Mouse (Mus musculus): ENCODE data around the gene Hdac7. TPM values are rescaled to one million over a fixed set of nuclear protein-coding genes. Genes with fewer than 3 reads are reported as not detected.

Gene Hdac7
- polyA plus RNA-seq, 1 experiment from 2014 or later: 29.9 TPM

DNA sequence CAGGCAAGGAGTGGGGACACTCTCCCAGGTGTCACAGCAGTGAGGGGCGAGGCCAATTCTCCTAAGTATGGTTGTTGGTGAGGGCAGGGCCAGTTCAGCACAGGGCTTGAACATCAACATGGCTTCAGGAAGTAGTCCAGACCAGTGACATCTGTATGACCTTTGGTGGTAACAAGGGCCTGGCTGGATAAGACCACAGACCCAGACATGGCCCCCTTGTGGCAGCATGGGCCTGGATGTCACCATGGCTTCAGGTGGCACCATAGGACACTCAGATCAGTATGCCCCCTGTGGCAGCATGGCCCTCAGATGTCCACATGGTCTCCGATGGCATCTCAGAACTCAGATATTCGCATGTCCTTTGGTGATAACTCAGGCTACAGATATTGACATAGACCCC, 8.0 kb upstream of the Hdac7 start:
- Histone ChIP-seq H3K4me2 (replicated peaks) (no peak overlapping the region), H3K27ac (replicated peaks) (no peak overlapping the region), H3K27me3 (no peaks in the 10 kb centered on the region; the same call in 1 of the 2 replicates), H3K4me1 (no peaks in the 10 kb centered on the region), H3K9ac (replicated peaks) (no peak overlapping the region), H3K36me3 (no peaks in the 10 kb centered on the region), H3K9me3 (no peaks in the 10 kb centered on the region), H3K4me3 (no peak overlapping the region)
- no peak for ATAC-seq (ENCODE audit: low FRiP score, low read depth)
- WGBS: 98% methylated on average over 3 of the region's 3 CpGs

- H3K27ac ChIP-seq (replicated peaks): no peak overlapping the region
- no peaks in the 10 kb centered on the region for H3K36me3 ChIP-seq
- 85% methylated on average over 5 of the region's 5 CpGs for WGBS
Observed at GRCm38 (mm10) chr15:97851011-97851410, 6.7 kb upstream of the Hdac7 start.

DNA sequence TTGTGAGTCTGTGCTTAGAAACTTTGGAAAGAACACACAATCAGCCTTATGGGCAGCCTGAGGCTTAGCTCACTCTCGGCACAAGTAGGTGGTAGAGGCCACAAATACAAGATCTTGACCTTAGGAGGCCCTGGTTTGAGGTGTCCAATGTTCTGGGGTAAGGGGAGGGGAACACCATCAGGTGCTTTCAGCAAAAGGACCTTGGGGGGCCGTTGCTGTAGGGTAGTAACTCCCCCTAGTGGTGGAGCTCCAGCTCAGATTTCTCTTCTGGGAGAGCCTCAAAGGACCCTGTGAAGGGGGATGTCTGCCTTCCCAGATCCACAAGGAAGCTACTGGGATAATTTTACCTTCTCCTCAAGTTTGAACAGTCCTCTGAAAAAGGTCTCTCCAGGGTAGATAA, 6.1 kb upstream of the Hdac7 start:
- H3K9me3 ChIP-seq: no peaks in the 10 kb centered on the region
- no peak overlapping the region for H3K27ac ChIP-seq (replicated peaks)
- H3K27me3 ChIP-seq: no peaks in the 10 kb centered on the region; the same call in 1 of the 2 replicates
- H3K36me3 ChIP-seq: no peaks in the 10 kb centered on the region
- H3K9ac ChIP-seq (replicated peaks): no peak overlapping the region
- H3K4me2 ChIP-seq (replicated peaks): no peak overlapping the region
- no peak overlapping the region for H3K4me3 ChIP-seq
- 19% methylated on average over 2 of the region's 2 CpGs for WGBS
- no peaks in the 10 kb centered on the region for H3K4me1 ChIP-seq
- ATAC-seq (ENCODE audit: low FRiP score, low read depth): no peak

More at GRCm38 (mm10) chr15:97851011-97851410, 6.7 kb upstream of the Hdac7 start:
- Histone ChIP-seq H3K9me3 (no peaks in the 10 kb centered on the region), H3K27me3 (no peaks in the 10 kb centered on the region; the same call in 1 of the 2 replicates), H3K4me1 (no peaks in the 10 kb centered on the region), H3K9ac (replicated peaks) (no peak overlapping the region), H3K4me2 (replicated peaks) (no peak overlapping the region), H3K4me3 (no peak overlapping the region)
- no peak for ATAC-seq (ENCODE audit: low FRiP score, low read depth)

GRCm38 (mm10) chr15:97849116-97849911, 5.0 kb upstream of the Hdac7 start:
- Histone ChIP-seq H3K9me3 (no peaks in the 10 kb centered on the region), H3K27me3 (no peaks in the 10 kb centered on the region; the same call in 1 of the 2 replicates), H3K9ac (replicated peaks) (peak overlapping the region; percentile 41), H3K27ac (replicated peaks) (no peak overlapping the region), H3K4me3 (peak overlapping the region; percentile 37), H3K4me1 (no peaks in the 10 kb centered on the region), H3K4me2 (replicated peaks) (peak overlapping the region; percentile 63), H3K36me3 (no peaks in the 10 kb centered on the region)
- ATAC-seq (ENCODE audit: low FRiP score, low read depth): peak; percentile 58; the same call in 1 of the 2 replicates
- 7% methylated on average over 19 of the region's 19 CpGs for WGBS

DNA sequence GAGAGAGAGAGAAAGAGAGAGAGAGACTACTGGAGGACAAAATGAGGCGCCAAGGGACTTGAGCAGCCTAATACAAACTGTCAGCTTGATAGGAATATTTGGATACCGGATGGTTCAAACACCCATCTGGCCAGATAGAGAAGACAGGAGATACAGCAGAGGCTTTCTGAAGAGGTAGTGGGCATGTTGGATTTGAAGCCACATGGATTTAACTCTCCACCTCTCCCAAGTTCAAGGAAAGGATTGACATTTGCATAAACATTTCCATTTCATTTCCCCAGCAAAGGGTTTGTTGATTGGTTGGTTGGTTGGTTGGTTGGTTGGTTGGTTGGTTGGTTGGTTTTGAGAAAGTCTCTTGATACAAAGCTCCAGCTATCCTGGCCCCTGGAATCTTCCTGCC, 3.6 kb upstream of the Hdac7 start:
- H3K27ac ChIP-seq (replicated peaks): no peak overlapping the region
- no peaks in the 10 kb centered on the region for H3K9me3 ChIP-seq
- no peak overlapping the region for H3K4me2 ChIP-seq (replicated peaks)
- no peaks in the 10 kb centered on the region; the same call in 1 of the 2 replicates for H3K27me3 ChIP-seq
- 97% methylated on average over 2 of the region's 2 CpGs for WGBS
- ATAC-seq (ENCODE audit: low FRiP score, low read depth): no peak
- H3K36me3 ChIP-seq: no peaks in the 10 kb centered on the region
- no peak overlapping the region for H3K4me3 ChIP-seq
- H3K9ac ChIP-seq (replicated peaks): no peak overlapping the region
- no peaks in the 10 kb centered on the region for H3K4me1 ChIP-seq

DNA sequence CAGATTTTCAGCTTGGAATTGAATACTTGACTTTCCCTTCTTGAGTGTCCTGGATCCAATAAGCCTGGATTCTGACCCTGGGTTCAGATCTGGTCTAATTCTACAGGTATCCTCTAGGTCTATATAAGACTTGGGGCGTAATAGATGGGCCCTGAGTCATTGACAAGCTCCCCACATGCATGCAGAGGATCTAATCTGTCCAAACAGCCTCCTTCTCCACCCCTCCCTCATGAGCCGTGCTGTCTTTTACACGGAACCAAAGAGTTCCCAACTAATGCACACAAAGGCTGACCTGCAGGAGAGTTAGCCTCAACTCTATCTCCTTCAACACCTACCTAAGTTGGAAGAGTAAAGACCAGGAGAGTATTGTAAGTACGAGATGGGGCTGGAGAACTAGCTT, 3.0 kb upstream of the Hdac7 start:
- Histone ChIP-seq H3K9me3 (no peaks in the 10 kb centered on the region), H3K27me3 (no peaks in the 10 kb centered on the region; the same call in 1 of the 2 replicates), H3K36me3 (no peaks in the 10 kb centered on the region), H3K4me2 (replicated peaks) (no peak overlapping the region), H3K4me3 (no peak overlapping the region), H3K9ac (replicated peaks) (no peak overlapping the region), H3K4me1 (no peaks in the 10 kb centered on the region), H3K27ac (replicated peaks) (no peak overlapping the region)
- 88% methylated on average over 4 of the region's 4 CpGs for WGBS
- no peak for ATAC-seq (ENCODE audit: low FRiP score, low read depth)

DNA sequence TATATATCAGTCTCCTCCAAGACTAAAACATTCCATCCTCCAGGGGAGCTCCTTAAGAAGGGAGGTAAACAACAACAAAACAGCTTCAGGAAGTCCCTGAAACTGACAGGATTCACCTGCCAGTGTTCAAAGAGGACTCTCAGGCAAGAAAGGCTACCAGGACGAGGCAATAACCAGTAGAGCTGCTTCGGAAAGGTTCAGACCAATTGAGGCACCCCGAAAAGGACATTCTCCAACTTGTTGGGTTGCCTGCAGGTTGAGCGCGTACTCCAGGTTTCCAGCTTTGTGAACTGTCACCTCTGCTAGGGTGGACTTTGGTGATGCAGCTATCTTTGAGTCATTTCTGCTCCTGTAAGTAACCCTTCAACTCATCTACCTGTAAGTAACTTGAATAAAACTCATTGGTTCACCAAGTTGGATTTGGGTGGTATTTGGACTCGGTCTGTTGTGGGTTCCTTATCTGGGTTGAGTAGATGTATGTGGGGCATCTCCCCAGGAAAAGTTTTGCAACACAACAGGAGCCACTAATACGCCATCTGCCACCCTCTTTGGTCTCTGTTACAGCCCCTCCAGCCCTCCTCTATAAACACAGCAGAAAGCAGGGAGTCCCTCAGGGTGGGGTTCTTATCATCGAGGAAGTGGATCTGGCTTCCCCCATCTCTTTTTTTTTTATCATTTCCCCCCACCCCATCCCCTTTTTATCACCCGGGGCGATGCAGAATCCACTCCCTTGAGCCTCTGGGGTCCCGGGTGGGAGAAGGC, 2.0 kb upstream of the Hdac7 start:
- H3K36me3 ChIP-seq: no peaks in the 10 kb centered on the region
- H3K4me2 ChIP-seq (replicated peaks): no peak overlapping the region
- ATAC-seq (ENCODE audit: low FRiP score, low read depth): no peak
- H3K27ac ChIP-seq (replicated peaks): no peak overlapping the region
- 86% methylated on average over 11 of the region's 11 CpGs for WGBS
- no peaks in the 10 kb centered on the region for H3K9me3 ChIP-seq
- H3K27me3 ChIP-seq: no peaks in the 10 kb centered on the region; the same call in 1 of the 2 replicates
- H3K4me1 ChIP-seq: no peaks in the 10 kb centered on the region
- H3K4me3 ChIP-seq: no peak overlapping the region
- H3K9ac ChIP-seq (replicated peaks): no peak overlapping the region

DNA sequence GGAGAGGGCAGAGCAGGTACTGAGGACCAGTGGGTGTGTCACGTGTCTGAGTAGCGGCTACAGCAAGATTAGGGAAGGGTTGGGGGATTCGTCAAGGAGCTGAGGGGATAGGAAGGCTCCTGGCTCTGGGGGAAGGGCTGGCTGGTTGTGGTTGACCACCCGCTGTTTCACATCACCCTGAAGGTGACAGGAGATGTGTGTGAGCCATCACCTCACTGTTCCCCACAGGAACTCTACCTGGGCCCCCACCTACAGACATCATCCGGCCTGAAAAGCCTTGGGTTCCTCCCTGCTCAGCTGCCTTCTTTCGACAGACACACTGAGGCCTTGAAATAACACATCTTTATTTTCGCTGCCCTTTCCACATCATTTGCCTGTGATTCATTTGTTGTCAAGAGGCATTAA, 1.1 kb downstream of the Hdac7 start:
- Histone ChIP-seq H3K27ac (replicated peaks) (no peak overlapping the region), H3K27me3 (peaks cover 3% of the 10 kb centered on the region), H3K4me1 (no peaks in the 10 kb centered on the region), H3K36me3 (no peaks in the 10 kb centered on the region), H3K9me3 (no peaks in the 10 kb centered on the region), H3K4me3 (no peak overlapping the region), H3K4me2 (replicated peaks) (no peak overlapping the region), H3K9ac (replicated peaks) (no peak overlapping the region)
- WGBS: 78% methylated on average over 7 of the region's 7 CpGs
- ATAC-seq (ENCODE audit: low FRiP score, low read depth): no peak

- peaks cover 3% of the 10 kb centered on the region; the same call in 1 of the 2 replicates for H3K4me1 ChIP-seq
- ATAC-seq (ENCODE audit: low FRiP score, low read depth): no peak
- no peaks in the 10 kb centered on the region for H3K9me3 ChIP-seq
- peaks cover 3% of the 10 kb centered on the region for H3K27me3 ChIP-seq
- H3K9ac ChIP-seq (replicated peaks): no peak overlapping the region
- no peak overlapping the region for H3K4me2 ChIP-seq (replicated peaks)
- H3K27ac ChIP-seq (replicated peaks): no peak overlapping the region
- no peak overlapping the region for H3K4me3 ChIP-seq
- WGBS: 90% methylated on average over 6 of the region's 6 CpGs
- no peaks in the 10 kb centered on the region for H3K36me3 ChIP-seq
Observed at GRCm38 (mm10) chr15:97842058-97842457, 2.2 kb downstream of the Hdac7 start.

GRCm38 (mm10) chr15:97841383-97841782, 2.9 kb downstream of the Hdac7 start:
- WGBS: 93% methylated on average over 6 of the region's 6 CpGs

DNA sequence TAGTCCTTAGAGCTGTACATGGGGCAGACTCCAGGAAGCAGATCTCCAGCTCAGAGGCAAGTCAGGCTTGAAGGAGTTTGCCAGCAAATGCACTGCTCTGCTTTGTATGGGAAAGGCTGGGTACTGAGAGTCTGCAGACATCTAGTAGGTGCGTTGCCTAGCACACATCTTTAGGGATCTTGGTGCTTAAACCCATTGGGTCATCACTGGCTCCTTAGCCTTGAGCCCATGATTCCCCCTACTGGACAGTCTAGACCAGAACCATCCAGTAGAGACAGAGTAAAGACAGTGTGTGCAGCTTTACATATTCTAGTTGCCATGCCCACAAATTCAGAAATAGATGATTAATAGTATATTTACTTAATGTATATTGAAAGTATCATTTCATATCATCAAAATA, 3.5 kb downstream of the Hdac7 start:
- H3K4me2 ChIP-seq (replicated peaks): no peak overlapping the region
- H3K27ac ChIP-seq (replicated peaks): no peak overlapping the region
- WGBS: 88% methylated on average over 1 of the region's 1 CpGs
- no peak for ATAC-seq (ENCODE audit: low FRiP score, low read depth)
- H3K9ac ChIP-seq (replicated peaks): no peak overlapping the region
- no peak overlapping the region for H3K4me3 ChIP-seq
- H3K4me1 ChIP-seq: peaks cover 3% of the 10 kb centered on the region
- peaks cover 3% of the 10 kb centered on the region for H3K27me3 ChIP-seq
- no peaks in the 10 kb centered on the region for H3K9me3 ChIP-seq
- no peaks in the 10 kb centered on the region for H3K36me3 ChIP-seq

More at GRCm38 (mm10) chr15:97841383-97841782, 2.9 kb downstream of the Hdac7 start:
- Histone ChIP-seq H3K4me2 (replicated peaks) (no peak overlapping the region), H3K4me3 (no peak overlapping the region), H3K36me3 (no peaks in the 10 kb centered on the region), H3K9me3 (no peaks in the 10 kb centered on the region), H3K27me3 (peaks cover 3% of the 10 kb centered on the region), H3K4me1 (peaks cover 3% of the 10 kb centered on the region), H3K9ac (replicated peaks) (no peak overlapping the region), H3K27ac (replicated peaks) (no peak overlapping the region)
- no peak for ATAC-seq (ENCODE audit: low FRiP score, low read depth)

GRCm38 (mm10) chr15:97839991-97840455, 4.3 kb downstream of the Hdac7 start:
- H3K27ac ChIP-seq (replicated peaks): no peak overlapping the region
- no peak for ATAC-seq (ENCODE audit: low FRiP score, low read depth)
- peaks cover 3% of the 10 kb centered on the region for H3K27me3 ChIP-seq
- H3K36me3 ChIP-seq: no peaks in the 10 kb centered on the region
- H3K9me3 ChIP-seq: no peaks in the 10 kb centered on the region
- H3K9ac ChIP-seq (replicated peaks): no peak overlapping the region
- peaks cover 3% of the 10 kb centered on the region for H3K4me1 ChIP-seq
- no peak overlapping the region for H3K4me3 ChIP-seq
- no peak overlapping the region for H3K4me2 ChIP-seq (replicated peaks)
- 45% methylated on average over 3 of the region's 3 CpGs for WGBS

Measured in midbrain, embryonic 12.5 days (tissue).